Mouse (Mus musculus): ENCODE results near the gene Vstm2a.

The Vstm2a gene

GRCm38 (mm10) chr11:16257473-16257921 is at the start of gene Vstm2a:
Gene Vstm2a, plus strand, starts transcription at chr11:16257724.
- no peak for DNase-seq (ENCODE audit: low spot score)

- DNase-seq (ENCODE audit: low spot score): no peak
These were observed 513 bp upstream of the Vstm2a start for GRCm38 (mm10) chr11:16257011-16257410.

GRCm38 (mm10) chr11:16258300-16258699 is 776 bp downstream of the Vstm2a start:
- no peak for DNase-seq (ENCODE audit: low spot score)

- no peak for DNase-seq (ENCODE audit: low spot score)
These were observed 2.4 kb downstream of the Vstm2a start for GRCm38 (mm10) chr11:16259876-16260275.

- DNase-seq (ENCODE audit: low spot score): peak; percentile 45
These were observed 3.4 kb downstream of the Vstm2a start for GRCm38 (mm10) chr11:16260764-16261578.

- no peak for DNase-seq (ENCODE audit: low spot score)
These were observed 10.9 kb downstream of the Vstm2a start for GRCm38 (mm10) chr11:16268396-16268795.

- DNase-seq (ENCODE audit: low spot score): no peak
These were observed 32.9 kb downstream of the Vstm2a start for GRCm38 (mm10) chr11:16290381-16290780.

GRCm38 (mm10) chr11:16292960-16293359 is 35.4 kb downstream of the Vstm2a start:
- DNase-seq (ENCODE audit: low spot score): no peak

- DNase-seq (ENCODE audit: low spot score): no peak
These were observed 39.0 kb downstream of the Vstm2a start for GRCm38 (mm10) chr11:16296521-16296920.

GRCm38 (mm10) chr11:16299492-16299891 is 42.0 kb downstream of the Vstm2a start:
- no peak for DNase-seq (ENCODE audit: low spot score)

- DNase-seq (ENCODE audit: low spot score): no peak
These were observed 42.4 kb downstream of the Vstm2a start for GRCm38 (mm10) chr11:16299960-16300359.

GRCm38 (mm10) chr11:16300709-16301108 is 43.2 kb downstream of the Vstm2a start:
- no peak for DNase-seq (ENCODE audit: low spot score)

GRCm38 (mm10) chr11:16315097-16315496 is 57.6 kb downstream of the Vstm2a start:
- DNase-seq (ENCODE audit: low spot score): no peak

GRCm38 (mm10) chr11:16345179-16345578 is 87.7 kb downstream of the Vstm2a start:
- DNase-seq (ENCODE audit: low spot score): no peak

- no peak for DNase-seq (ENCODE audit: low spot score)
These were observed 88.2 kb downstream of the Vstm2a start for GRCm38 (mm10) chr11:16345676-16346075.

- no peak for DNase-seq (ENCODE audit: low spot score)
These were observed 94.4 kb downstream of the Vstm2a start for GRCm38 (mm10) chr11:16351915-16352314.

GRCm38 (mm10) chr11:16354356-16354755 is 96.8 kb downstream of the Vstm2a start:
- no peak for DNase-seq (ENCODE audit: low spot score)

- DNase-seq (ENCODE audit: low spot score): no peak
These were observed 109.5 kb downstream of the Vstm2a start for GRCm38 (mm10) chr11:16366852-16367587.

GRCm38 (mm10) chr11:16403627-16404026 is 146.1 kb downstream of the Vstm2a start:
- DNase-seq (ENCODE audit: low spot score): no peak

GRCm38 (mm10) chr11:16411736-16412135 is 154.2 kb downstream of the Vstm2a start:
- DNase-seq (ENCODE audit: low spot score): no peak

- DNase-seq (ENCODE audit: low spot score): peak; percentile 34
These were observed 155.1 kb downstream of the Vstm2a start for GRCm38 (mm10) chr11:16412609-16413008.

GRCm38 (mm10) chr11:16413077-16413644 is 155.6 kb downstream of the Vstm2a start:
- no peak for DNase-seq (ENCODE audit: low spot score)
